Mouse (Mus musculus): ENCODE results near the gene Cables2.

- no peak for TF ChIP-seq TAL1 (IDR thresholded peaks at IDR 0.05; ENCODE audit: low read length)
- TF ChIP-seq GATA1 (IDR thresholded peaks at IDR 0.05; ENCODE audit: low read length), result no peak
Observed at GRCm38 (mm10) chr2:180260610-180261480, 12.5 kb downstream of the Cables2 start.
